Mouse (Mus musculus) heart, embryonic 16.5 days (tissue): ENCODE data around the gene Btbd35f24. TPM values are rescaled to one million over a fixed set of nuclear protein-coding genes. Genes with fewer than 3 reads are reported as not detected.
"Not testable (repeated sequence)": the region's sequence is repeated elsewhere in the genome, so short reads cannot be mapped to it uniquely, and the experiment has no call there.

ENCODE experiments used
- ATAC-seq: fragments of 200-750 bp; cut with Nextera tagmentation; replicated peaks from 2 replicates; pipeline ENCODE4 v1.8.0; 2017; ENCODE audit warnings: moderate number of reproducible peaks; ENCODE audit not compliant: insufficient read depth, low FRiP score; ENCODE audit errors: extremely low read depth
- H3K27ac ChIP-seq: fragments of 300-500 bp; sonication (generic); 2 replicates; pipeline ENCODE4 v1.5.1; 2014; ENCODE audit warnings: mild to moderate bottlenecking, low read length, control low read depth, moderate library complexity
- H3K27me3 ChIP-seq: fragments of 300-500 bp; sonication (generic); 2 replicates; pipeline ENCODE4 v1.6.1; 2014; ENCODE audit warnings: low read length, mixed read lengths; ENCODE audit not compliant: control insufficient read depth, insufficient read depth
- H3K36me3 ChIP-seq: fragments of 300-500 bp; sonication (generic); 2 replicates; pipeline ENCODE4 v1.6.1; 2014; ENCODE audit not compliant: control insufficient read depth, insufficient read depth
- H3K4me1 ChIP-seq: fragments of 300-500 bp; sonication (generic); 2 replicates; pipeline ENCODE4 v1.6.1; 2014; ENCODE audit warnings: low read length, mixed read lengths; ENCODE audit not compliant: control insufficient read depth, insufficient read depth
- H3K4me2 ChIP-seq: fragments of 300-500 bp; sonication (generic); 2 replicates; pipeline ENCODE4 v1.6.1; 2014; ENCODE audit warnings: low read depth, mild to moderate bottlenecking, control low read depth, low read length
- H3K4me3 ChIP-seq: fragments of 300-500 bp; sonication (generic); 2 replicates; pipeline ENCODE4 v1.5.1; 2014; ENCODE audit warnings: mild to moderate bottlenecking, control low read depth, low read length
- H3K9ac ChIP-seq: fragments of 300-500 bp; sonication (generic); 2 replicates; pipeline ENCODE4 v1.6.1; 2014; ENCODE audit warnings: low read length, control low read depth
- H3K9me3 ChIP-seq: fragments of 300-500 bp; sonication (generic); replicated peaks from 2 replicates; pipeline ENCODE4 v1.6.1; 2016; ENCODE audit warnings: low read length; ENCODE audit not compliant: control insufficient read depth
- WGBS: fragments of 180-500 bp; shearing (Covaris S2); extraction: QIAGEN DNeasy Blood & Tissue Kit; methylation state at CpG from one replicate; pipeline ENCODE4 v1.1.7; 2014; 5-methylcytosine and 5-hydroxymethylcytosine counted together
- polyA plus RNA-seq: library from polyadenylated mRNA; unstranded; fragments of >200 nt; fragmentation: Nextera tagmentation; extraction: Ambion mirVana; gene quantifications from 2 replicates; pipeline ENCODE4 v1.2.1, GENCODE M21; 2015

Gene Btbd35f24
- polyA plus RNA-seq = not detected in 2 replicates

DNA sequence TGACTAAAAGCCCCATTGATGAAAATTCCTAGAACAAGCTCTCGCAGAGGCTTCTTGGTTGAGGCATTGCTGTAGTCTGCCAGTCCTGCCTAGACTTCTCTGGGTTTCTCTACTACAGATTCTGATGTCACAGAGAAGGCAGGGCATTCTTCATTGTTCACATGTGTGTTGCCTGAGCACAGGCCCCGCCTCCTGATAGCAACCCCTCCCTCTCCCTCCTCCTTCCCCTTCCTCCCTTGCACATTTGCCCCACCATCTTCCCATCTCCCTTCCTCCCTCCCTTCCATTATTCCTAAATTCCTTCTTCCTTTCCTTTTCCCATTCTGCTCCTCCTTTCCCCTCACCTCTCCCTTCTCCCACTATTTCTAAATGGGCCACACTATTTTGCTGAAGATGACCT, at the start of gene Btbd35f24:
Gene Btbd35f24, minus strand, starts transcription at position 101 of the 400 bp plus-strand sequence.
- H3K27ac ChIP-seq, H3K27me3 ChIP-seq, H3K36me3 ChIP-seq, H3K9me3 ChIP-seq, H3K4me3 ChIP-seq, H3K9ac ChIP-seq, ATAC-seq, H3K4me1 ChIP-seq, H3K4me2 ChIP-seq: not testable (repeated sequence)
- WGBS = no CpG with 5 or more reads among the region's 2 CpGs

Other genes starting within 250 kb of the Btbd35f24 start
- gene Btbd35f23, start 119.0 kb downstream of the Btbd35f24 start, polyA plus RNA-seq = not detected in 2 replicates
- gene Btbd35f11, start 247.9 kb upstream of the Btbd35f24 start, polyA plus RNA-seq = not detected in 2 replicates